Mouse (Mus musculus) 3134 (cell line): Measurements from ENCODE around the gene Ankrd63.
"Not testable (repeated sequence)": the region's sequence is repeated elsewhere in the genome, so short reads cannot be mapped to it uniquely, and the experiment has no call there.

Source experiments
- DNase-seq: peaks from one replicate; pipeline ENCODE4 v3.0.0-alpha.2; 2011; ENCODE audit warnings: low spot score; ENCODE audit not compliant: insufficient read length; ENCODE audit errors: extremely low read depth

Ankrd63 gene

DNA sequence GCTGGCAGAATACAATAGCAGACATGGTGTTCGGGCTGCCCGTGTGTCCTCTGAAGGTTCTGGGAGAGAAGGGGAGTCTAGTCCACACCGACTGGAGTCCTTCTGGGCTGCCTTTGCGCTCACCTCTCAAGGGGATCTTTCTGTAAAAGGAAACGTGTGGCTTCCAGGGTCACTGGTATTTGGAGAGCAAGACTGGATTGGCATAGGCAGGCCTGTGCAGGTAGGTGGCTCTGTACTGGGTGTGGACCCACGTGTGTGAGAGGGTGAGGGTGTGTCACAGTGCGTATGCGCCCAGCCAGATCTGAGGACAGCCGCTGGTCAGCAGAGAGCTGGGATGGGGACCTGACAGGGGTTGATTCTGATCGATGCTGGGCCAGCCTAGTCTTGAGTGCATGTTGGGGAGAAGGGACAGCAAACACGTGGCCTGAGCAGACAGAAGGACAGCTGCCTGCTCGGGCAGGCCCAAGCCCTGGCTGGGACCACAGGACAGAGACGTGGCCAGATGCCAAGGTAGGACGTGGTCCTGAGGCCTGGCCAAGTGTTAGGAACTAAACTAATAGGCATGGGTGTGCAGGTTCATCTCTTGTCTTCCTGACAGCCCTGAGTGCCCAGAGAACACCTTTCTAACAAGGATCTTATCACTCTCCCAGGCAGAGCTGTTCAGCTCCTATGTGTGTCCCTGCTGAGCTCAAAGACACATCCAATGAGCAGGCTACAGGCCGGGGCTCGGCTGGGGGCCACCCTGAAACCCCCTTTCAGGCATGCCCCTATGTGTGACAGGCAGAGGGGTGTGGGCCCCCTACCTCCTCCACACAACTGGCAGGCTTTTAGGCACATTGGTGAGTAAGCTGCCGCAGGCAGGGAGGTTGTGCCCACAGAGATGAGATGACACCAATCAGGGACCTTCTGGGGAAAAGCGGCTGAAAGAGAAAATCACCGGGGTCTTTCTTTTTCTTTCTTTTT lies 39.7 kb downstream of the Ankrd63 start:
- peak; percentile 55 for DNase-seq

DNA sequence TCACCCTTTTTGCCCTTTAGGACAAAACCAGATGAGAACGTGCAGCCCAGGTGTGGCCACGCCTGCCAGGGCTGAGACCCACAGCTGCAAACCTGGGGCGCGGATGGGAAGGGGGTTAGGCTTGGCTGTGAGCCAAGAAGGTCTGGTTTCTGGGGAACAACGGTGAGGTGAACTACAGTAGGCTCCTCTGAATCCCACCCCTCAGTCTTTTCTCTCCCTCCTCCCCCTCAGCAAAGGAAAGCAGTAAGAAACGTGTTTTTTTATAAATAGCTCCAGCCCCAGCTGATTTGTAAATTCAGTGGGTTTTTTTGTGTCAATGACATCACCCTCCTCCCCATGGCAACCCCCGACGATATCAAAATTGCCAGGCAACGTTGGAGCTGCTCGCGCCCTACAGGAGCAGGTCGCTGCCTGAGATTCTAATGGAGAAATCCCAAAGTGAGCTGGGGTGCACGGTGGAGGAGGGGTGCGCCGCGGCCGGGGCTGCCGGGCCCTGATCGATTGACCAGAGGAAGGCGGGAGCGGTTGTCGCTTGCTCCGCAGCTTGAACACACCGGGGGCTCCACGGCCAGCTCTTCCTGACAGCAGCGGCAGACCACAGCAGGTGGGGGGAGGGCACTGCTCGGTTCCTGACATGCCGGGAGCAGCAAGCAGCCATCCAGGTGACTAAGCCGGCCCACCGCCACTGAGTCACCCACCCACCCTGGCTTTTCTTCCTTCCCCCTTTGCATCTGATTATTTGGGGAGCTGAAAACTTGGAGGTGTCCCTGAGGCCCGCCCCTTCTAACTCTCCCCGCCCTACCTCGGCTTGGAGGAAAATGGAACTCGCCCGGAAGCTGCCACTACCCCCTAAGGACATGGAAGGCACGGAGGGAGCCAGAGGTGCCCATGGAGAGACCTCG lies 40.6 kb downstream of the Ankrd63 start, which contains the start of gene Pak6:
Gene Pak6, plus strand, starts transcription at position 402 of the 902 bp plus-strand sequence.
- no peak for DNase-seq

DNA sequence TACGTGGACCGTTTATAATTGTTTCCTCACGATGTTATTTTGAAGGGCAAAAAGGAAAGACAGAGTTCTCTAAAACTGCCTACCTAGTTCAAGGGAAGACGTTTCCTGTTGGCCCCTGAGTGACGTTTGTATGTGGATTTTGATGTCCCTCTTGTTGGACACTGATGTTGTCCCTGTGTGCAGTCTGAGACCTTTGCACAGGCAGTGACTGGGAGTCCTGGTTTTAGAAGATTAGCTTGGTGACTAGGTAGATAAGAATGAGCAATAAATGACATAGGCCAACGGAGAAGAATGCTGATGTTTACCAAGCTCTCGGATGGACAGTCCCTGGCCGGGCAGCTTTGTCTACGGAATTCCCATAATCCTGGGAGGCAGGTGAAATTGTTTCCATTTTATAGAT lies 41.9 kb downstream of the Ankrd63 start:
- DNase-seq: no peak

DNA sequence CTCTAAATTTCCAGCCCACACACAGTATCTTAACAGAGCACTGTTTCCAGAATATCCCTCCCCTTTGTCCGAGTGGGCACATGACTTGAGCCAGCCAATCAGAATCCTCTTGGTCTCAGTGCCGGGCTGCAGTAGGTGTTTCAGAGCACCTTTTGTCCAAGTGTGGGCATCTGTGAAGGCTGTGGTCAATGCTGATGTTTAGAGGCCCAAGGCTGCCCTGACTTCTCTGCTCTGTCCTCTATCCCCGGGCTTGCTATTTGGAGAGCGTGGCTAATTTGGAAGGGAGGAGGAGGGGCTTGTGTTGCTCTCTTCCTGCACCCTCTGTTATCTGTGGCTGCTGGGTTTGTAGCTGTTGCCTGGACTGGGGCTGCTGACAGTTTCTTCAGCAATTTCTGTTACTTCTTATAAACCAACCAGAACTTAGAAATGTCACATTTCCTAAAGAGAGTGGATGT lies 43.7 kb downstream of the Ankrd63 start:
- DNase-seq: peak; percentile 40

DNA sequence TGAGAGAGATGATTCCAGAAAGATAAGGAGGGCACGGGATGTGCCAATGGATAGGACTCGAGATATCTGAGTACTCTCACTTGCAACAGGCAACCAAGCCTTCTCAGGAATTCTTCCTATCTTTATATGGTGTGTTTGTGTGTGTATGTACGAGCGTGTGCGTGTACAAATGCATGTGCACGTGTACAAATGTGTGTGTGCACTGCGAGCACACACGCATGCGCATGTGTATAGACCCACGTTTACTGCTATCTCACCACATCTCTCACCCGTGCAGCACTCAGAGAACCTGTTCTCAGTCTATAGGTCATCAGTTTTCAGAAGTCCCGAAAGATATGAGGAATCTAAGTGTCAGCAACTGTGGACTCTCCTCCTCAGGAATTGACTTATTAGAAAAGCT lies 44.3 kb downstream of the Ankrd63 start:
- DNase-seq: no peak

DNA sequence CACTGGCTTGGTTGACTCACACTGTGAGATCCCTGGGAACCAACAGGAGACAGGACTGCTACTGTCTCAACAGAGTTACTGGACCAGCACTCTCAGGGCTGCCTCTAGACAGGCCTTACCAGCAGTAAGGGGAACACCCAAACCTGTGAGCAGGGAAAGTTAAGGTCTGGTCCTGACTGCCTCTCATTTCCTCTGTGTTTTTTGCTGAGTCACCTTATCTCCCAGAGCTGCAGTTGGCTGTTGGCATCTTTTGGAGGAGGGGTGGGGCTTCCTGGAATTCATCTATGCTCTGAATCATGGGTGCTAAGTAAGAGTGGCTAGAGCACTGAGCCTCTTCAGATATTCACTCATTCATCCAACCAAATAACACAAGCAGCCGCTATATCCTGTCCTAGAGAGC lies 44.7 kb downstream of the Ankrd63 start:
- DNase-seq: peak; percentile 74

DNA sequence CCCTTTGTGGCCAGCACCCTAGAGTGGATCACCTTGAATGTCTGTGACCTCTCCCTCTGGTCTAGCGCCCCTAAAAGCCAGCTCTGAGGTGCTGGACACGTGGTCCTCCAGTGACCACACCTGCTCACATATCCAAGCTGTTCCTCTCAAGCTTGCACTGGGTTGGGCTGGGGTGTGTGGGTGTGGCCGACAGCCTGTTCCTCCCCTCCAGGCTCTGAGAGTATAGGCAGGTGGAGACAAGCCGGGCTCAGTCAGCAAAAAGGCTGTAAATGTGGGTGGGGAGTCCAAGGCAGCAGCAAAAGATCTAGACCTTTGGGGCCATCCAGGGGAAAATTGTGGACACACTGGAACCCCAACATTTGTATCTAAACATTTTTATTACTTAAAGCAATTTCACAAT lies 45.3 kb downstream of the Ankrd63 start:
- DNase-seq: peak; percentile 62

DNA sequence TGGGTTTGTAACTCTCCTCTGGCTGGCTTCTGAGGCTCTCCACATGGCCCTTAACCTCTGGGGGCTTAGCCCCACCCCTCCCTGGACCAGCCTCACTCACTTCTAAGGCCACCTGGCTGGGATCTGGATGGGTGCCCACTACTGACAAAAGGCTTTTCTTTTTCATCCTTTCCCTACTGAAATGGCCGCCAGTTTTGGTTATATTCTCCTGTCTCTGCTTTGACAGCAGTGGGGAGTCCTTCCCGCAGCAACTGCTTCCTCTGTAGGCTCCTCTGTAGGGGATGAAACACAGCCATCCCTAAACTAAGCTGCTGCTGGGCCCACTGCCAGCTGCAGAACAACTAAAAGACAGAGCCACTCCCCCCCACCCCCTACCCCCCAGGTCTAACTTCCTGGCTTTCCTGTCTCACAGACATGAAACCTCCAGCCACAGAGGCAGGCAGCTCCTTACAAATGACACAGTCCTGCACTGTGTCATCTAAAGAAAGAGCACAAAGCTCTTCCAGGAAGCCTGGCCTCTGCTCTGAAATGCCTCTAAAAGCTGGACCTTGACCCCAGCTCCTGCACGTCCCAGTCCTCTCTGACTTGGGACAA lies 47.0 kb downstream of the Ankrd63 start:
- no peak for DNase-seq

DNA sequence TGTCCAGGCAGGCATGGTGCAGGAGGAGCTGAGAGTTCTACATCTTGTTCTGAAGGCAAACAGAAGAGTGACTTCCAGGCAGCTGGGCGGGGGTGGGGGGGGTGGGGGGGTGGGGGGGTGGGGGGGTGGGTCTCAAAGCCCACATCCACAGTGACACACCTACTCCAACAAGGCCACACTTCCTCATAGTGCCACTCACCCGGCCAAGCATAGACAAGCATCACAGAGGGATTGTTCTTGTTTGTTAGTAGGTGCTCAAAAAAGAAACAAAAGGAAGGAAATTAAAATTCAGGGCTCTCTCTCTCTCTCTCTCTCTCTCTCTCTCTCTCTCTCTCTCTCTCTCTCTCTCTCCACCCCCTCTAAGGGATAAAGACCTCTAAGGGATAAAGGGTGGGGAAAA lies 53.1 kb downstream of the Ankrd63 start:
- DNase-seq: not testable (repeated sequence)
